Mouse (Mus musculus): Measurements from ENCODE around the gene Pibf1. TPM values are rescaled to one million over a fixed set of nuclear protein-coding genes. Genes with fewer than 3 reads are reported as not detected.
A peak's percentile ranks its signal among the peaks of the same experiment; 100 is the strongest.

The Pibf1 gene
- polyA plus RNA-seq, 1 experiment from 2014 or later, result 13.7 TPM

DNA sequence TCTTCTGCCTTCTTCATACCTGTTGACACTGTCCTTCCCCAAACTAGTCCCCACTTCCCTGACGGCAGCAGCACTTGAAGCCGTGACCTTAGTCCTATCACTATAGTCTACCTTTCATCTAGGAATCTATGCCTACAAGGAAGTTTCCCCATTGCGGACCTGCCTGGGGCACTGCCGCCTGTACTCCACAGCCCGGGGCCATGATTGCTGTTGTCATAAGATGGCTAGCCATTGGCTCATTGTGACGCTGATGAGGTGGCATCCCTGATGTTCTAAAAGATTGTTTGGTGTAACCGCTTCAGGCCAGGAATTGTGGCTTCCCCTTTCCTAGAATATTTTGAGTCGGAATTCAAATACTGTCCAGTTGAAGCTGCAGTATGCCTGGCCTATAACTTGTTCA, 195.2 kb downstream of the Pibf1 start:
- H3K9ac ChIP-seq (ENCODE audit: low read length), result no peak overlapping the region
- no peak overlapping the region for H3K27ac ChIP-seq (ENCODE audit: low read length)
- H3K4me3 ChIP-seq (replicated peaks; ENCODE audit: low read length), result no peak overlapping the region
- H3K4me2 ChIP-seq (ENCODE audit: low read depth, low read length), result no peak overlapping the region
- 87% methylated on average over 8 of the region's 8 CpGs for WGBS
- H3K36me3 ChIP-seq (ENCODE audit: control insufficient read depth, insufficient read depth, low read length), result no peaks in the 10 kb centered on the region
- no peaks in the 10 kb centered on the region for H3K9me3 ChIP-seq (replicated peaks; ENCODE audit: control insufficient read depth, low read length)
- no peaks in the 10 kb centered on the region for H3K27me3 ChIP-seq (ENCODE audit: control insufficient read depth, insufficient read depth, low read length)
- no peak for ATAC-seq (ENCODE audit: insufficient read depth, low FRiP score)
- H3K4me1 ChIP-seq (ENCODE audit: control insufficient read depth, insufficient read depth, low read length), result no peaks in the 10 kb centered on the region

GRCm38 (mm10) chr14:99295606-99296341, 196.6 kb downstream of the Pibf1 start:
- Histone ChIP-seq H3K4me3 (replicated peaks; ENCODE audit: low read length) (no peak overlapping the region), H3K27ac (ENCODE audit: low read length) (no peak overlapping the region), H3K4me2 (ENCODE audit: low read depth, low read length) (peak overlapping the region; percentile 23), H3K27me3 (ENCODE audit: control insufficient read depth, insufficient read depth, low read length) (no peaks in the 10 kb centered on the region), H3K36me3 (ENCODE audit: control insufficient read depth, insufficient read depth, low read length) (no peaks in the 10 kb centered on the region), H3K9me3 (replicated peaks; ENCODE audit: control insufficient read depth, low read length) (no peaks in the 10 kb centered on the region), H3K9ac (ENCODE audit: low read length) (no peak overlapping the region), H3K4me1 (ENCODE audit: control insufficient read depth, insufficient read depth, low read length) (no peaks in the 10 kb centered on the region)
- WGBS, result 29% methylated on average over 15 of the region's 15 CpGs
- no peak for ATAC-seq (ENCODE audit: insufficient read depth, low FRiP score)

GRCm38 (mm10) chr14:99298385-99299021, 199.3 kb downstream of the Pibf1 start, which contains the start of gene Klf5:
Klf5 (plus strand) TSS chr14:99298691.
- Histone ChIP-seq H3K4me1 (ENCODE audit: control insufficient read depth, insufficient read depth, low read length) (no peaks in the 10 kb centered on the region), H3K4me3 (replicated peaks; ENCODE audit: low read length) (peak within 1 kb of the TSS; percentile 66), H3K27me3 (ENCODE audit: control insufficient read depth, insufficient read depth, low read length) (no peaks in the 10 kb centered on the region), H3K9ac (ENCODE audit: low read length) (peak within 1 kb of the TSS; percentile 85), H3K36me3 (ENCODE audit: control insufficient read depth, insufficient read depth, low read length) (no peaks in the 10 kb centered on the region), H3K9me3 (replicated peaks; ENCODE audit: control insufficient read depth, low read length) (no peaks in the 10 kb centered on the region), H3K27ac (ENCODE audit: low read length) (peak within 1 kb of the TSS; percentile 84), H3K4me2 (ENCODE audit: low read depth, low read length) (peak within 1 kb of the TSS; percentile 77)
- ATAC-seq (ENCODE audit: insufficient read depth, low FRiP score), result peak; percentile 97
- WGBS, result under 1% methylated on average over 53 of the region's 67 CpGs

- Histone ChIP-seq H3K36me3 (ENCODE audit: control insufficient read depth, insufficient read depth, low read length) (no peaks in the 10 kb centered on the region), H3K27me3 (ENCODE audit: control insufficient read depth, insufficient read depth, low read length) (no peaks in the 10 kb centered on the region), H3K27ac (ENCODE audit: low read length) (peak overlapping the region; percentile 84), H3K4me3 (replicated peaks; ENCODE audit: low read length) (peak overlapping the region; percentile 66), H3K4me1 (ENCODE audit: control insufficient read depth, insufficient read depth, low read length) (no peaks in the 10 kb centered on the region), H3K9ac (ENCODE audit: low read length) (peak overlapping the region; percentile 85), H3K9me3 (replicated peaks; ENCODE audit: control insufficient read depth, low read length) (no peaks in the 10 kb centered on the region), H3K4me2 (ENCODE audit: low read depth, low read length) (peak overlapping the region; percentile 77)
- ATAC-seq (ENCODE audit: insufficient read depth, low FRiP score), result peak; percentile 54
- WGBS, result under 1% methylated on average over 60 of the region's 60 CpGs
Observed at GRCm38 (mm10) chr14:99299022-99299481, 199.8 kb downstream of the Pibf1 start.

DNA sequence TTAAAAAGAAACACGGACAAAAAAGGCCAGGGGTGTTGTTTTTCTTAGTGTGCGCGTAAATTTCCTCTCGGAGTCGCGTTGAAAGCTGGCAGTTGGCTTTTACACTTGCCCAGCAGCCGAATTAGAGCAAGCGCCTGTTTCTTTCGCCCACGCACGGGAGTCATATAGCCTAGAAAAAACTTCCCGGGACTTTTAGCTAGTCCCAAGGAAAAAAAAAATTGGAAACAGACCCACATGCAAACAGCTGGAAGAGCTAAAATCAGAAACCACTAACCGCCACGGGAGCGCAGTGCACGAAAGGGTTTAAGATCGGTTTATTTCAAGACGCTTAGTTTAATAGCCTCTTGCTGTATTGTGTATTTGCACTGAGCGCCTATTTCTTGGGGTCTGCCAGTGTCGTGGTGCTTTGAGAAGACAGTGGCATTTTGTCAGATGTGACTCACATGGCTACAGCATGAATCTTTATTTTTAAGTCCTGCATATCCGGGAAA, 200.5 kb downstream of the Pibf1 start:
- no peaks in the 10 kb centered on the region for H3K9me3 ChIP-seq (replicated peaks; ENCODE audit: control insufficient read depth, low read length)
- WGBS, result 2% methylated on average over 21 of the region's 21 CpGs
- H3K4me3 ChIP-seq (replicated peaks; ENCODE audit: low read length), result peak overlapping the region; percentile 66
- no peak for ATAC-seq (ENCODE audit: insufficient read depth, low FRiP score)
- peak overlapping the region; percentile 84 for H3K27ac ChIP-seq (ENCODE audit: low read length)
- H3K9ac ChIP-seq (ENCODE audit: low read length), result peak overlapping the region; percentile 85
- H3K4me1 ChIP-seq (ENCODE audit: control insufficient read depth, insufficient read depth, low read length), result no peaks in the 10 kb centered on the region
- no peaks in the 10 kb centered on the region for H3K27me3 ChIP-seq (ENCODE audit: control insufficient read depth, insufficient read depth, low read length)
- no peaks in the 10 kb centered on the region for H3K36me3 ChIP-seq (ENCODE audit: control insufficient read depth, insufficient read depth, low read length)
- H3K4me2 ChIP-seq (ENCODE audit: low read depth, low read length), result peak overlapping the region; percentile 77

DNA sequence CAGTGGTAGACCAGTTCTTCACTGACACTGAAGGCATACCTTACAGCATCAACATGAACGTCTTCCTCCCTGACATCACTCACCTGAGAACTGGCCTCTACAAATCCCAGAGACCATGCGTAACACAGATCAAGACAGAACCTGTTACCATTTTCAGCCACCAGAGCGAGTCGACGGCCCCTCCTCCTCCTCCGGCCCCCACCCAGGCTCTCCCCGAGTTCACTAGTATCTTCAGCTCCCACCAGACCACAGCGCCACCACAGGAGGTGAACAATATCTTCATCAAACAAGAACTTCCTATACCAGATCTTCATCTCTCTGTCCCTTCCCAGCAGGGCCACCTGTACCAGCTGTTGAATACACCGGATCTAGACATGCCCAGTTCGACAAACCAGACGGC, 202.2 kb downstream of the Pibf1 start:
- Histone ChIP-seq H3K36me3 (ENCODE audit: control insufficient read depth, insufficient read depth, low read length) (no peaks in the 10 kb centered on the region), H3K4me2 (ENCODE audit: low read depth, low read length) (peak overlapping the region; percentile 77), H3K4me1 (ENCODE audit: control insufficient read depth, insufficient read depth, low read length) (no peaks in the 10 kb centered on the region), H3K4me3 (replicated peaks; ENCODE audit: low read length) (peak overlapping the region; percentile 66), H3K9me3 (replicated peaks; ENCODE audit: control insufficient read depth, low read length) (no peaks in the 10 kb centered on the region), H3K27me3 (ENCODE audit: control insufficient read depth, insufficient read depth, low read length) (no peaks in the 10 kb centered on the region), H3K27ac (ENCODE audit: low read length) (peak overlapping the region; percentile 84), H3K9ac (ENCODE audit: low read length) (peak overlapping the region; percentile 85)
- 51% methylated on average over 11 of the region's 11 CpGs for WGBS
- 0 out of 2 replicates have a peak, but pooled peaks have one; percentile 3 for ATAC-seq (ENCODE audit: insufficient read depth, low FRiP score)

Other genes starting within 250 kb of the Pibf1 start
- 0.79 and 3.1 TPM in 2 replicates for gene Rpl36a-ps1, start 105.1 kb upstream of the Pibf1 start, polyA plus RNA-seq (2015; fragmentation: Nextera tagmentation; extraction: Ambion mirVana)
- 66.6 and 67.8 TPM in 2 replicates for gene Mzt1, start 53.3 kb upstream of the Pibf1 start, polyA plus RNA-seq (2015; fragmentation: Nextera tagmentation; extraction: Ambion mirVana)
- 49.5 and 53.5 TPM in 2 replicates for gene Bora, start 53.2 kb upstream of the Pibf1 start, polyA plus RNA-seq (2015; fragmentation: Nextera tagmentation; extraction: Ambion mirVana)
- 22.7 and 24.7 TPM in 2 replicates for gene Dis3, start 346 bp downstream of the Pibf1 start, polyA plus RNA-seq (2015; fragmentation: Nextera tagmentation; extraction: Ambion mirVana)
- gene Klf5, start 199.3 kb downstream of the Pibf1 start, polyA plus RNA-seq (2015; fragmentation: Nextera tagmentation; extraction: Ambion mirVana), result 81.0 and 91.9 TPM in 2 replicates